Mouse (Mus musculus): ENCODE results near the gene Il15ra. TPM values are rescaled to one million over a fixed set of nuclear protein-coding genes. Genes with fewer than 3 reads are reported as not detected.
A peak's percentile ranks its signal among the peaks of the same experiment; 100 is the strongest.

Gene Il15ra
- 10 to 100 TPM; 27.3 to 27.9 TPM for total RNA-seq (2021)

- DNase-seq = peak; percentile 86 to 87
- intact Hi-C loops (cut with DNase I) = loop anchor here (5.0 kb wide), 2 partner anchors 72 to 103 kb away; partner anchors contain the start of genes Ankrd16, Fbh1 and Rbm17
These were observed at the start of gene Il15ra for GRCm38 (mm10) chr2:11705201-11706025. TSS of gene Il15ra (plus strand) at chr2:11705290.

- intact Hi-C loops (cut with DNase I) = no loop called here
- DNase-seq = no peak
These were observed 47.5 kb upstream of the Il15ra start for GRCm38 (mm10) chr2:11657581-11657980.

- DNase-seq = no peak
- intact Hi-C loops (cut with DNase I) = no loop called here
These were observed 45.8 kb upstream of the Il15ra start for GRCm38 (mm10) chr2:11659263-11659662.

DNA sequence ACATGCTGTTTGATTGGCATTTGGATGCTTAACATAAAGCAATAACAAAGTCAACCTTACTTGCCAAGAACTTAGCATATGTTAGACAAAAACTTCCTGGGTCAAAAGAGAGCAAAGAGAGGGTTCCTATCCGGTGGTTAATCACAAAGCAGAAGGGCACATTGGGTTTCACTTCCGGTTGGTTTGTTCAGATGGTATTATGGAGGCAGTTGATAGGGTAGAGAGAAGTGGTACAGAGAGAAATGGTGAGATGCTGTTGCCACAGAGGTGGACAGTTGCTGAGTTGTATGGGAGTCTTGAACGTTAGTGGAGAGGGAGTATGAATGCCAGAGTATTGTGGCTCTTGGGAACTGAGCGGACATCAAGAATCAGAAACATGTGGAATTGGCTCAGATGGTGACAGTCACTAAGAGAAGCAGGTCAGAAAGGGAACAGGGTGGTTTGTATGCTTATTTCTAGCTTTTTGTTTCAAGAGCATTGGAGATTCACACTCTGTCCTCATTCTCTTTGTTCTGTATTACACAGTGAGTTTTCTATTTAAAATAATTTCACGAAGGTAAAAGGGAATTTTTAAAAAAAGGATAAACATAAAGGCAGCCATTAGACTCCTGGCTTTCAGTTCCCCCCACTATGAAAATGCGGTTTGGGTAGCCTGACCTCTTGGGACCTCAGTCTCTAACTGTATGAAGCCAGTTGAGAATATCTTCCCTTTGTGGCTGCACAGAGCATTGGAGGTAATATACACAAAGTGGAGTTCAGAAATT, 42.8 kb upstream of the Il15ra start:
- no peak for DNase-seq
- intact Hi-C loops (cut with DNase I) = loop anchor here (10.0 kb wide), 1 partner anchor 212 kb away; no protein-coding TSS in a partner anchor

DNA sequence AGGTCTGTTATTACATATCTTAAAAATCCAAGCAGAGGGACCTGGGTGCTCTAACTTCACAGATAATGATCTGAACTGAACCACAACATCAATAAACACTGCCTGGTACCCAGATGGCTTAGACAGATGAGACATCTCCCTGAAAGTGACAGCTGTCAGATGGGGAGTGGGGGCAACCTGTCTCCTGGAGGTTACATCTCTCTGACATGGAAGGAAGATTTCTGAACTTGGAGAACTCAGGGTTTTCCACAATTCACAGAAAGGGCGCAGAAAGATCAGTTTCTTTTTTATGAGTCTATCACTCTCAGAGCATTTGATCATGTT, 42.2 kb upstream of the Il15ra start:
- intact Hi-C loops (cut with DNase I) = loop anchor here (10.0 kb wide), 1 partner anchor 212 kb away; no protein-coding TSS in a partner anchor

GRCm38 (mm10) chr2:11663961-11664360, 41.1 kb upstream of the Il15ra start:
- DNase-seq = peak; percentile 76 to 79

More for the DNA sequence above, 42.2 kb upstream of the Il15ra start:
- no peak for DNase-seq

GRCm38 (mm10) chr2:11664367-11664766, 40.7 kb upstream of the Il15ra start:
- intact Hi-C loops (cut with DNase I) = loop anchor here (2.0 to 10.0 kb wide), 2 partner anchors 44 to 210 kb away; no protein-coding TSS in a partner anchor
- peak; percentile 36 to 51 for DNase-seq

More at GRCm38 (mm10) chr2:11663961-11664360, 41.1 kb upstream of the Il15ra start:
- intact Hi-C loops (cut with DNase I) = loop anchor here (2.0 to 10.0 kb wide), 2 partner anchors 45 to 211 kb away; no protein-coding TSS in a partner anchor

GRCm38 (mm10) chr2:11664806-11665205, 40.3 kb upstream of the Il15ra start:
- intact Hi-C loops (cut with DNase I) = loop anchor here (2.0 to 10.0 kb wide), 2 partner anchors 44 to 210 kb away; no protein-coding TSS in a partner anchor
- peak in 1 of 2 experiments; percentile 25 for DNase-seq

GRCm38 (mm10) chr2:11665326-11665725, 39.8 kb upstream of the Il15ra start:
- peak in 1 of 2 experiments; percentile 22 for DNase-seq
- intact Hi-C loops (cut with DNase I) = loop anchor here (2.0 to 10.0 kb wide), 2 partner anchors 43 to 209 kb away; no protein-coding TSS in a partner anchor

DNA sequence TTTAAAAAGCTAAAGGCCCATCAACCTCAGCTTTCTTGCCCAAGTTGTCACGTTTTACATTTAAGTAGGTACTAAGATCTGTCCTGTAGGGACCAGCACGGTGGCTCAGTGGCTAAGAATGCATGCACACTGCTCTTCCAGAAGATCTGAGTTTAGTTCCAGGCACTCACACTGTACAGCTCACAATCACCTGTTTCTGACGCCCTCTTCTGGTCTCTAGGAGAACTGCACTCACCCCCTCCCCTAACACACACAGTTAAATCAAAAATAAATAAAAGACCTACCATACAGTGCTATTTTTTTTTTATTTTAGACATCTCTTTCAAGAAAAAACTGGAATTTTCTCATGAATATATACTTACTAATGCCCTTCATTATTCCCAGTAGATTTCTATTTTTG, 32.9 kb upstream of the Il15ra start:
- intact Hi-C loops (cut with DNase I) = no loop called here
- DNase-seq = no peak

DNA sequence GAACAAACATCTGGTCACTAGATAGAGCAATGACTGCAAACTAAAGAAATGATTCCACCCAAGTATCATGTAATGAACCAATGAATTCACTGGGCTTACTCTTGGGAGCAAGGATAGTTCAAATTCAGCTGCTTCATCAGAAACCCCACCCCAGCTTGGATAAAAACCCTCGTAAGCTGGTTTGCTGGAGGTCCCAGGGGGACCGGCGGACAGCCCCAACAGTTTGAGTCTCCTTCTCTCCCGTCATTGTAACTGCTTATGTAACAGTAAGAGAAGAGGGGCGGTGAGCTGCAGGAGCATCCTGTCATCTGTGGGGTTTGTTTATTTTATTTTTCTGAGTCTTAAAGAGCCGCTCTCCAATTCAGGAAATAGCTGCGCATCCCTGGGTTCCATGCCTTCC, 25.5 kb upstream of the Il15ra start:
- intact Hi-C loops (cut with DNase I) = no loop called here
- DNase-seq = peak in 1 of 2 experiments; percentile 13

DNA sequence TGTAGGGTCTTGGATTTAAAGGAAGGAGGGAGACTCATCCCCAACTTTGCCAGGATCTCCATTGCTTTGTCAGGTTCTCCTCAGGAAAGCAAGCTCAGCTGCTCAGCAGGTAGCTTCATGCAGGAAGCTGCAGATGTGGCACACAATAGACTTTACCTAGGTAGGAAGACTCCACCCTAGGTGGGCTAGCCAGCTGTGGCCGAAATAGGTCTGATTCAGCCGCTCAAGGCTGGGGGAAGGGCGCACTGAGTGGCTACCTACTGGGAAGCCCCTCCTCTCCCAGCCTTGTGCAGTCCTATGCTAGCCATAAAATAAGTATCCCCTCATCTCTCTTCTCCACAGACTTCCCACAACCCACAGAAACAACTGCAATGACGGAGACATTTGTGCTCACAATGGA, 22.4 kb upstream of the Il15ra start:
- no peak for DNase-seq
- intact Hi-C loops (cut with DNase I) = no loop called here

GRCm38 (mm10) chr2:11686512-11686911, 18.6 kb upstream of the Il15ra start:
- intact Hi-C loops (cut with DNase I) = loop anchor here (5.0 kb wide), 2 partner anchors 84 to 354 kb away; partner anchors contain the start of gene Rbm17
- DNase-seq = no peak

- intact Hi-C loops (cut with DNase I) = loop anchor here (5.0 kb wide), 2 partner anchors 85 to 355 kb away; partner anchors contain the start of gene Rbm17
- DNase-seq = no peak
These were observed 17.7 kb upstream of the Il15ra start for GRCm38 (mm10) chr2:11687436-11687835.

DNA sequence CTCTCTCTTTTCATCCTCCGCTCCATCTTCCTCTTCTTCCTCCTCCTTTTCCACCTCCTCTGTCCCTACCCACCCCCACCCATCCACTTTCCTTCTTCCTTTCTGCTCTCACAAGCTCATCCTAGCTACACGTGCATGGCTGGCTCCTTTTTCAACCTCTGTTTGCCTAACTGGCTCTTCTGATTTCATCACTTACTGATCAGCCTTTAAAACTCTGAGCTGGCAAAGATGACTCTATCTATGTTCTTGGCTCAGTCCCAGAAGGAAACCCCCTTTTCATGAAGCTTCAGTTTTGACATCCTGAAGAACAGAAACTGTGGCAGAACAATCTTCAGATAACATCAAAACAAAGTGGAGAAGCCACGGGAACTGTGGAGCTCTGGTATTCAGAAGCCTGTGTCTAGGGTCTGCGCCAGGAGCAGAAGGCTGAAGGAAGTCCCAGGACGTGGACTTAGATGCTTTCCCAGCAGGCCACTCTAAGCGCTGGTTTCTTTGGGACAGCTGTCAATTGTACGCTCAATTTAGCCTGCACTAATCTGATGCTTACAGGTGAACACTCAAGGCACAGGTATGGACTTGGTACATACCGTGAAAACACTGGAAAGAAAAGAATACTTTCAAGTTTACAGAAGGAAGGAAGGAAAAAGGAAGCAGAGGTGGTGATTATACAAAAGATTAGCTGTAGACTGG, 14.7 kb upstream of the Il15ra start:
- intact Hi-C loops (cut with DNase I) = no loop called here
- no peak for DNase-seq

- intact Hi-C loops (cut with DNase I) = no loop called here
- DNase-seq = no peak
These were observed 11.7 kb upstream of the Il15ra start for GRCm38 (mm10) chr2:11693352-11693751.

DNA sequence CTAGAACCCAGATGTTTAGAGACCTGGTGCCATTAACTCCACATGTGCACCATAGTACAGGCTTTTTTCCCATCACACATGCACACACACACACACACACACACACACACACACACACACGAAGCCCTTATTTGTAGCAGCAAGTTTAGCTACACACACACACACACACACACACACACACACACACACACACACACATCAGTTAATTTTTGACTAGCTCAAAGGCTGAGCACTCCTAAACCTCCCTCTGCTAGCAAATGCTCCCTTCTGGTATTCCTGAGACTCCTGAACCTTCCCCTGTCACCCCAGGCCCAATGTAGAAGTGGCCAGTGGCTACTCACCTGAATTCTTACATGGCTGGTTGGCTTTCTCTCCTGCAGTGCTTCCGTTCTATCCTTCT, 11.0 kb upstream of the Il15ra start:
- no peak for DNase-seq
- intact Hi-C loops (cut with DNase I) = no loop called here

- DNase-seq = no peak
- intact Hi-C loops (cut with DNase I) = no loop called here
These were observed 9.2 kb upstream of the Il15ra start for GRCm38 (mm10) chr2:11695867-11696266.

- intact Hi-C loops (cut with DNase I) = no loop called here
- DNase-seq = no peak
These were observed 6.1 kb upstream of the Il15ra start for GRCm38 (mm10) chr2:11698994-11699393.

- intact Hi-C loops (cut with DNase I) = no loop called here
- DNase-seq = no peak
These were observed 5.2 kb upstream of the Il15ra start for GRCm38 (mm10) chr2:11699905-11700304.
